Mouse (Mus musculus) stomach, embryonic 14.5 days (tissue): Measurements from ENCODE around the gene Iqsec1. TPM values are rescaled to one million over a fixed set of nuclear protein-coding genes. Genes with fewer than 3 reads are reported as not detected.

Source experiments
- ATAC-seq: fragments of 200-750 bp; cut with Nextera tagmentation; 2 replicates; pipeline ENCODE4 v1.8.0; 2017; ENCODE audit warnings: low read depth, moderate TSS enrichment; ENCODE audit not compliant: insufficient number of reproducible peaks, insufficient read depth, low FRiP score
- H3K27ac ChIP-seq: fragments of 300-500 bp; sonication (generic); 2 replicates; pipeline ENCODE4 v1.5.1; 2014; ENCODE audit warnings: mild to moderate bottlenecking, low read length, moderate library complexity, mixed read lengths
- H3K27me3 ChIP-seq: fragments of 300-500 bp; sonication (generic); 2 replicates; pipeline ENCODE4 v1.6.1; 2014; ENCODE audit warnings: low read length, control low read depth, mixed read lengths; ENCODE audit not compliant: control insufficient read depth, insufficient read depth
- H3K36me3 ChIP-seq: fragments of 300-500 bp; sonication (generic); 2 replicates; pipeline ENCODE4 v1.6.1; 2014; ENCODE audit warnings: mild to moderate bottlenecking, control low read depth, low read length, moderate library complexity, mixed read lengths; ENCODE audit not compliant: control insufficient read depth, insufficient read depth
- H3K4me1 ChIP-seq: fragments of 300-500 bp; sonication (generic); 2 replicates; pipeline ENCODE4 v1.6.1; 2014; ENCODE audit warnings: low read length, control low read depth, mixed read lengths; ENCODE audit not compliant: control insufficient read depth, insufficient read depth
- H3K4me2 ChIP-seq: fragments of 300-500 bp; sonication (generic); replicated peaks from 2 replicates; pipeline ENCODE4 v1.6.1; 2014; ENCODE audit warnings: low read depth, low read length, control low read depth
- H3K4me3 ChIP-seq: fragments of 300-500 bp; sonication (generic); 2 replicates; pipeline ENCODE4 v1.5.1; 2014; ENCODE audit warnings: low read depth, low read length, control low read depth
- H3K9ac ChIP-seq: fragments of 300-500 bp; sonication (generic); replicated peaks from 2 replicates; pipeline ENCODE4 v1.6.1; 2014; ENCODE audit warnings: low read depth, mild to moderate bottlenecking, control low read depth, low read length, moderate library complexity, mixed read lengths
- H3K9me3 ChIP-seq: fragments of 300-500 bp; sonication (generic); 2 replicates; pipeline ENCODE4 v1.6.1; 2016; ENCODE audit warnings: low read depth, low read length, control low read depth; ENCODE audit not compliant: control insufficient read depth
- WGBS: fragments of 180-500 bp; shearing (Covaris S2); extraction: QIAGEN DNeasy Blood & Tissue Kit; methylation state at CpG from one replicate; pipeline ENCODE4 v1.1.7; 2014; 5-methylcytosine and 5-hydroxymethylcytosine counted together
- polyA plus RNA-seq: library from polyadenylated mRNA; unstranded; fragments of >200 nt; fragmentation: Nextera tagmentation; extraction: Ambion mirVana; gene quantifications from 2 replicates; pipeline ENCODE4 v1.2.1, GENCODE M21; 2014

The Iqsec1 gene
- polyA plus RNA-seq = 16.0 TPM in 2 replicates

GRCm38 (mm10) chr6:90988648-90989317 lies at the start of gene Iqsec1:
Iqsec1 (minus strand) TSS chr6:90988685.
- Histone ChIP-seq H3K36me3 (no peaks in the 10 kb centered on the region), H3K4me1 (peaks cover 6% of the 10 kb centered on the region; the same call in 1 of the 2 replicates), H3K9ac (peak within 1 kb of the TSS; percentile 69), H3K27me3 (no peaks in the 10 kb centered on the region), H3K9me3 (0 out of 2 replicates have a peak, but pooled peaks cover 6% of the 10 kb centered on the region), H3K27ac (peak within 1 kb of the TSS; percentile 21; the same call in 1 of the 2 replicates), H3K4me3 (peak within 1 kb of the TSS; percentile 70), H3K4me2 (peak within 1 kb of the TSS; percentile 89)
- peak; percentile 95 for ATAC-seq
- WGBS = under 1% methylated on average over 34 of the region's 39 CpGs

- Histone ChIP-seq H3K27ac (no peak overlapping the region), H3K27me3 (no peaks in the 10 kb centered on the region), H3K4me2 (no peak overlapping the region), H3K36me3 (no peaks in the 10 kb centered on the region), H3K4me3 (no peak overlapping the region), H3K9ac (no peak overlapping the region), H3K9me3 (no peaks in the 10 kb centered on the region), H3K4me1 (0 out of 2 replicates have a peak, but pooled peaks cover 6% of the 10 kb centered on the region)
- ATAC-seq = no peak
- 86% methylated on average over 5 of the region's 5 CpGs for WGBS
Measured at GRCm38 (mm10) chr6:91028256-91028655, 39.8 kb upstream of the Iqsec1 start.

- no peaks in the 10 kb centered on the region for H3K36me3 ChIP-seq
- 0 out of 2 replicates have a peak, but pooled peaks cover 6% of the 10 kb centered on the region for H3K4me1 ChIP-seq
- H3K27me3 ChIP-seq = no peaks in the 10 kb centered on the region
- no peak overlapping the region for H3K27ac ChIP-seq
- ATAC-seq = no peak
- 82% methylated on average over 7 of the region's 7 CpGs for WGBS
- no peaks in the 10 kb centered on the region for H3K9me3 ChIP-seq
- H3K4me2 ChIP-seq = no peak overlapping the region
- H3K4me3 ChIP-seq = no peak overlapping the region
- no peak overlapping the region for H3K9ac ChIP-seq
Measured at GRCm38 (mm10) chr6:91020810-91021209, 32.3 kb upstream of the Iqsec1 start.

- no peaks in the 10 kb centered on the region for H3K36me3 ChIP-seq
- 75% methylated on average over 7 of the region's 7 CpGs for WGBS
- no peak for ATAC-seq
- H3K27me3 ChIP-seq = no peaks in the 10 kb centered on the region
- no peak overlapping the region for H3K4me2 ChIP-seq
- H3K9me3 ChIP-seq = no peaks in the 10 kb centered on the region
- H3K9ac ChIP-seq = no peak overlapping the region
- no peaks in the 10 kb centered on the region for H3K4me1 ChIP-seq
- H3K4me3 ChIP-seq = no peak overlapping the region
- no peak overlapping the region for H3K27ac ChIP-seq
Measured at GRCm38 (mm10) chr6:91016600-91017230, 28.2 kb upstream of the Iqsec1 start.

- Histone ChIP-seq H3K4me3 (no peak overlapping the region), H3K4me2 (no peak overlapping the region), H3K36me3 (no peaks in the 10 kb centered on the region), H3K27me3 (no peaks in the 10 kb centered on the region), H3K4me1 (no peaks in the 10 kb centered on the region), H3K9ac (no peak overlapping the region), H3K27ac (no peak overlapping the region), H3K9me3 (no peaks in the 10 kb centered on the region)
- ATAC-seq = no peak
- WGBS = 61% methylated on average over 9 of the region's 9 CpGs
Measured at GRCm38 (mm10) chr6:91014198-91014958, 25.9 kb upstream of the Iqsec1 start.

- H3K4me1 ChIP-seq = no peaks in the 10 kb centered on the region
- no peak overlapping the region for H3K9ac ChIP-seq
- ATAC-seq = 0 out of 2 replicates have a peak, but pooled peaks have one; percentile 38
- H3K27me3 ChIP-seq = no peaks in the 10 kb centered on the region
- H3K4me2 ChIP-seq = no peak overlapping the region
- 55% methylated on average over 3 of the region's 3 CpGs for WGBS
- H3K27ac ChIP-seq = no peak overlapping the region
- no peak overlapping the region for H3K4me3 ChIP-seq
- no peaks in the 10 kb centered on the region for H3K36me3 ChIP-seq
- no peaks in the 10 kb centered on the region for H3K9me3 ChIP-seq
Measured at GRCm38 (mm10) chr6:91012458-91012857, 24.0 kb upstream of the Iqsec1 start.

GRCm38 (mm10) chr6:91011568-91011967 lies 23.1 kb upstream of the Iqsec1 start:
- 61% methylated on average over 4 of the region's 4 CpGs for WGBS
- Histone ChIP-seq H3K4me3 (no peak overlapping the region), H3K27ac (no peak overlapping the region), H3K4me2 (no peak overlapping the region), H3K36me3 (no peaks in the 10 kb centered on the region), H3K9ac (no peak overlapping the region), H3K9me3 (no peaks in the 10 kb centered on the region), H3K27me3 (no peaks in the 10 kb centered on the region), H3K4me1 (no peaks in the 10 kb centered on the region)
- ATAC-seq = no peak

GRCm38 (mm10) chr6:91008284-91008830 lies 19.9 kb upstream of the Iqsec1 start:
- Histone ChIP-seq H3K27me3 (no peaks in the 10 kb centered on the region), H3K4me1 (no peaks in the 10 kb centered on the region), H3K4me2 (no peak overlapping the region), H3K4me3 (no peak overlapping the region), H3K9me3 (no peaks in the 10 kb centered on the region), H3K27ac (no peak overlapping the region), H3K36me3 (no peaks in the 10 kb centered on the region), H3K9ac (no peak overlapping the region)
- WGBS = 82% methylated on average over 3 of the region's 3 CpGs
- ATAC-seq = no peak; the same call in 1 of the 2 replicates
